Mouse (Mus musculus): Measurements from ENCODE around the gene Usp3. TPM values are rescaled to one million over a fixed set of nuclear protein-coding genes. Genes with fewer than 3 reads are reported as not detected.

The Usp3 gene
- total and polyA plus RNA-seq, 3 experiments, result 7.2 to 20.7 (median 20.6) TPM

- peak in 1 of 2 experiments; percentile 17 for DNase-seq
- no peak overlapping the region for H3K9ac ChIP-seq (ENCODE audit: low read depth, low read length)
- H3K27me3 ChIP-seq (ENCODE audit: control insufficient read depth, insufficient read depth, low read length), result no peaks in the 10 kb centered on the region
- H3K79me2 ChIP-seq (replicated peaks; ENCODE audit: control insufficient read depth, insufficient read depth, low read length), result no peaks in the 10 kb centered on the region
- intact Hi-C loops (cut with DNase I), result no loop called here
- no peaks in the 10 kb centered on the region; the same call in 1 of the 2 replicates for H3K36me3 ChIP-seq (ENCODE audit: control insufficient read depth, insufficient read depth, low read length)
- H3K4me1 ChIP-seq (ENCODE audit: control insufficient read depth, insufficient read depth, low read length), result peaks cover 9% of the 10 kb centered on the region
- no peak for TF ChIP-seq POLR2A (IDR thresholded peaks at IDR 0.05; ENCODE audit: insufficient read depth, low read depth, low read length)
- TF ChIP-seq EP300 (IDR thresholded peaks at IDR 0.05; ENCODE audit: insufficient read depth, low read depth, low read length), result no peak
- no peak for TF ChIP-seq CTCF (IDR thresholded peaks at IDR 0.05)
- H3K4me3 ChIP-seq, result no peak overlapping the region
- WGBS, result 50% methylated on average over 9 of the region's 9 CpGs
- peak overlapping the region; percentile 36 for H3K27ac ChIP-seq
Observed at GRCm38 (mm10) chr9:66505141-66505917, 87.6 kb downstream of the Usp3 start.

- Histone ChIP-seq H3K9ac (ENCODE audit: low read depth, low read length) (no peak overlapping the region), H3K4me1 (ENCODE audit: control insufficient read depth, insufficient read depth, low read length) (peaks cover 8% of the 10 kb centered on the region), H3K4me3 (no peak overlapping the region), H3K36me3 (ENCODE audit: control insufficient read depth, insufficient read depth, low read length) (no peaks in the 10 kb centered on the region; the same call in 1 of the 2 replicates), H3K27me3 (ENCODE audit: control insufficient read depth, insufficient read depth, low read length) (no peaks in the 10 kb centered on the region), H3K79me2 (replicated peaks; ENCODE audit: control insufficient read depth, insufficient read depth, low read length) (no peaks in the 10 kb centered on the region), H3K27ac (no peak overlapping the region)
- DNase-seq, result no peak
- no peak for TF ChIP-seq CTCF (IDR thresholded peaks at IDR 0.05)
- no peak for TF ChIP-seq POLR2A (IDR thresholded peaks at IDR 0.05; ENCODE audit: insufficient read depth, low read depth, low read length)
- no peak for TF ChIP-seq EP300 (IDR thresholded peaks at IDR 0.05; ENCODE audit: insufficient read depth, low read depth, low read length)
- intact Hi-C loops (cut with DNase I), result no loop called here
- 88% methylated on average over 13 of the region's 13 CpGs for WGBS
Observed at GRCm38 (mm10) chr9:66504518-66504917, 88.4 kb downstream of the Usp3 start.

GRCm38 (mm10) chr9:66503879-66504411 lies 89.0 kb downstream of the Usp3 start:
- Histone ChIP-seq H3K27ac (no peak overlapping the region), H3K36me3 (ENCODE audit: control insufficient read depth, insufficient read depth, low read length) (no peaks in the 10 kb centered on the region; the same call in 1 of the 2 replicates), H3K27me3 (ENCODE audit: control insufficient read depth, insufficient read depth, low read length) (no peaks in the 10 kb centered on the region), H3K9ac (ENCODE audit: low read depth, low read length) (no peak overlapping the region), H3K4me3 (no peak overlapping the region), H3K79me2 (replicated peaks; ENCODE audit: control insufficient read depth, insufficient read depth, low read length) (no peaks in the 10 kb centered on the region), H3K4me1 (ENCODE audit: control insufficient read depth, insufficient read depth, low read length) (peaks cover 8% of the 10 kb centered on the region)
- WGBS, result 80% methylated on average over 4 of the region's 4 CpGs
- intact Hi-C loops (cut with DNase I), result no loop called here
- TF ChIP-seq EP300 (IDR thresholded peaks at IDR 0.05; ENCODE audit: insufficient read depth, low read depth, low read length) (no peak), POLR2A (IDR thresholded peaks at IDR 0.05; ENCODE audit: insufficient read depth, low read depth, low read length) (no peak), CTCF (IDR thresholded peaks at IDR 0.05) (peak; percentile 29; the same call in 1 of the 2 replicates)
- peak in 1 of 2 experiments; percentile 8 for DNase-seq

DNA sequence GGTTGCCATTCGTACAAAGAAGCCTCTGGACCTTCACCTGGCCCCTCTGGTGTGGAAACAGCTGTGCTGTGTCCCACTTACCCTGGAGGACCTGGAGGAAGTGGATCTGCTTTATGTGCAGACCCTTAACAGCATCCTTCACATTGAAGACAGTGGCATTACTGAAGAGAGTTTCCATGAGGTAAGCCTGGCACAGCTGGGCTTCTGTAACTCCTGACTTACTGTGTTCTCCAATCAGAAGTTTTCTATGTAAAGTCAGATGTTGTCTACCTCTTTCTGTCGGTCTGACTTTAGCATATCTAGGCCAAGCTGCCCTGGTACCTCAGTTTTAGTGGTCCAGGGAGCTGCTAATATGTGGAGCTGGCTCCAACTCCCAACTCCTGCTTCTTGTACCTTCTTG lies 91.7 kb downstream of the Usp3 start:
- Histone ChIP-seq H3K79me2 (replicated peaks; ENCODE audit: control insufficient read depth, insufficient read depth, low read length) (no peaks in the 10 kb centered on the region), H3K27ac (no peak overlapping the region), H3K36me3 (ENCODE audit: control insufficient read depth, insufficient read depth, low read length) (no peaks in the 10 kb centered on the region; the same call in 1 of the 2 replicates), H3K4me1 (ENCODE audit: control insufficient read depth, insufficient read depth, low read length) (peaks cover 5% of the 10 kb centered on the region; the same call in 1 of the 2 replicates), H3K27me3 (ENCODE audit: control insufficient read depth, insufficient read depth, low read length) (no peaks in the 10 kb centered on the region), H3K9ac (ENCODE audit: low read depth, low read length) (no peak overlapping the region), H3K4me3 (no peak overlapping the region)
- WGBS, result 70% methylated on average over 2 of the region's 2 CpGs
- no peak for TF ChIP-seq EP300 (IDR thresholded peaks at IDR 0.05; ENCODE audit: insufficient read depth, low read depth, low read length)
- DNase-seq, result no peak
- intact Hi-C loops (cut with DNase I), result no loop called here

DNA sequence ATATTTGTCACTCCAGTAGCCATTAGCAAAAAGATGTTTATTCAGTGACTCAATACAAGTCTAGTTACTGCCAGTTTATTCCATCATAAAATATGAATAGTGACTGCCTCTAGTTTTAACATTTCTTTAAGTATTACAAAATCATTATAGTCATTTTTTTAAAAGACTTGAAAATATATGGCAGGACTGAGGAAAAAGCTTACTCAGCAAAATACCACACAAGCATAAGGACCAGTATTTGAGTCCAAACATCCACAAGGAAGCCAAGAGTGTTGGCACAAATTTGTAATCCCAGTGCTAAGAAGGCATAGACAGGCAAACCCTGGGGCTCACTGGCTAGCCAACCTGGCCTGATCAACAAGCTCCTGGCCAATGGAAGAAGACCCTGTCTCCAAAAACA lies 99.0 kb downstream of the Usp3 start:
- no peak for TF ChIP-seq CTCF (IDR thresholded peaks at IDR 0.05)
- TF ChIP-seq POLR2A (IDR thresholded peaks at IDR 0.05; ENCODE audit: insufficient read depth, low read depth, low read length), result no peak
- no peak for TF ChIP-seq EP300 (IDR thresholded peaks at IDR 0.05; ENCODE audit: insufficient read depth, low read depth, low read length)
- Histone ChIP-seq H3K9ac (ENCODE audit: low read depth, low read length) (no peak overlapping the region), H3K27ac (no peak overlapping the region), H3K36me3 (ENCODE audit: control insufficient read depth, insufficient read depth, low read length) (peaks cover 4% of the 10 kb centered on the region), H3K4me3 (no peak overlapping the region), H3K4me1 (ENCODE audit: control insufficient read depth, insufficient read depth, low read length) (no peaks in the 10 kb centered on the region), H3K79me2 (replicated peaks; ENCODE audit: control insufficient read depth, insufficient read depth, low read length) (no peaks in the 10 kb centered on the region), H3K27me3 (ENCODE audit: control insufficient read depth, insufficient read depth, low read length) (no peaks in the 10 kb centered on the region)
- DNase-seq, result no peak
- intact Hi-C loops (cut with DNase I), result no loop called here

DNA sequence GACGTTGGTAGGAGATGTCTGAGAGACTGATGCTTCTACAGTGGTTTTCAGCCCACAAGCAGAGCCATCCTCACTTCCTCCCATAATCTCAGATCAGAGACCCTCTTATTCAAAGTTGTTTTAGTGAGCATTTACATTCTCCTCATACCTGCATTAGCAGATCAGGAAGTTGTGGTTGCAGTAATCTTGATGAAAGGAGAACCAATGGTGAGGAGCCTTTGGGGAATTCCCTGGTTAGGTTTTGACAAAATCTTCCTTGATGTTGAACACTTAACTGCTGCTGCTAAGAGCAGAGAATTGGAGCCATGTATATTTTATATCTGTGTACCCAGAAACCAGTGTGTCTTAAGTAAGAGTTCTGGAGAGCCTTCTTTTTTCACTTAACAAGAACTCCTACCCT lies 100.6 kb downstream of the Usp3 start:
- intact Hi-C loops (cut with DNase I), result no loop called here

More for the DNA sequence above, 100.6 kb downstream of the Usp3 start:
- H3K27me3 ChIP-seq (ENCODE audit: control insufficient read depth, insufficient read depth, low read length), result no peaks in the 10 kb centered on the region
- no peak for DNase-seq
- no peaks in the 10 kb centered on the region for H3K79me2 ChIP-seq (replicated peaks; ENCODE audit: control insufficient read depth, insufficient read depth, low read length)
- H3K36me3 ChIP-seq (ENCODE audit: control insufficient read depth, insufficient read depth, low read length), result peaks cover 6% of the 10 kb centered on the region
- H3K9ac ChIP-seq (ENCODE audit: low read depth, low read length), result no peak overlapping the region
- TF ChIP-seq POLR2A (IDR thresholded peaks at IDR 0.05; ENCODE audit: insufficient read depth, low read depth, low read length), result no peak
- no peak for TF ChIP-seq CTCF (IDR thresholded peaks at IDR 0.05)
- TF ChIP-seq EP300 (IDR thresholded peaks at IDR 0.05; ENCODE audit: insufficient read depth, low read depth, low read length), result no peak
- 87% methylated on average over 1 of the region's 1 CpGs for WGBS
- no peak overlapping the region for H3K4me3 ChIP-seq
- no peak overlapping the region for H3K27ac ChIP-seq
- no peaks in the 10 kb centered on the region for H3K4me1 ChIP-seq (ENCODE audit: control insufficient read depth, insufficient read depth, low read length)
